In genomic region chr1:42693101-42693715, GRCm38 (mm10) we compare ENCODE assay signal across 8 mouse cellular contexts. TPM values are rescaled to one million over a fixed set of nuclear protein-coding genes. Genes with fewer than 3 reads are reported as not detected.
DNase-seq lines count a peak whose midpoint lies in the region; ATAC-seq lines count a peak whose summit lies in the region.

No protein-coding gene starts in this region.

- peaks cover 90% of the 10 kb centered on the region for H3K27me3 ChIP-seq in kidney, embryonic 14.5 days (ENCODE audit: control insufficient read depth, insufficient read depth, low read length)
- peaks cover 97% of the 10 kb centered on the region for H3K27me3 ChIP-seq in embryonic facial prominence, embryonic 10.5 days (replicated peaks; ENCODE audit: low read depth, poor library complexity, severe bottlenecking)
- H3K27me3 ChIP-seq in hindbrain, embryonic 11.5 days (ENCODE audit: control insufficient read depth, insufficient read depth, low read length) = peaks cover 2% of the 10 kb centered on the region; the same call in 1 of the 2 replicates
- no peaks in the 10 kb centered on the region for H3K27me3 ChIP-seq in midbrain, embryonic 12.5 days

- under 1% methylated on average over 21 of the region's 21 CpGs for WGBS in kidney, embryonic 14.5 days
- WGBS in embryonic facial prominence, embryonic 10.5 days = 0% methylated on average over 21 of the region's 21 CpGs
- under 1% methylated on average over 21 of the region's 21 CpGs for WGBS in hindbrain, embryonic 11.5 days
- 1% methylated on average over 21 of the region's 21 CpGs for WGBS in midbrain, embryonic 12.5 days

- no peaks in the 10 kb centered on the region for H3K9me3 ChIP-seq in kidney, embryonic 14.5 days (ENCODE audit: control insufficient read depth, low read length)
- H3K9me3 ChIP-seq in embryonic facial prominence, embryonic 10.5 days = no peaks in the 10 kb centered on the region
- H3K9me3 ChIP-seq in hindbrain, embryonic 11.5 days (ENCODE audit: control insufficient read depth, low read length) = no peaks in the 10 kb centered on the region
- no peaks in the 10 kb centered on the region for H3K9me3 ChIP-seq in midbrain, embryonic 12.5 days

- peak overlapping the region; percentile 38 for H3K9ac ChIP-seq in kidney, embryonic 14.5 days (ENCODE audit: low read depth, low read length)
- H3K9ac ChIP-seq in hindbrain, embryonic 11.5 days (ENCODE audit: low read depth, low read length) = peak overlapping the region; percentile 88
- peak overlapping the region; percentile 87 for H3K9ac ChIP-seq in midbrain, embryonic 12.5 days (replicated peaks)

- no peak for ATAC-seq in kidney, embryonic 14.5 days (ENCODE audit: low FRiP score, low TSS enrichment)
- ATAC-seq in hindbrain, embryonic 11.5 days (ENCODE audit: low FRiP score) = no peak
- peak; percentile 1; the same call in 1 of the 2 replicates for ATAC-seq in midbrain, embryonic 12.5 days (ENCODE audit: low FRiP score, low read depth)

- DNase-seq in kidney, adult 8-10 months = no peak
- DNase-seq in embryonic facial prominence, embryonic 10.5 days (ENCODE audit: low spot score) = peak; percentile 39
- DNase-seq in hindbrain, embryonic 11.5 days (ENCODE audit: low spot score) = peak; percentile 77
- no peak for DNase-seq in adrenal gland, adult 18-20 months (ENCODE audit: low spot score in 2 of 2)
- no peak for DNase-seq in thymus, postnatal 10 days (ENCODE audit: low spot score in 2 of 2)
- DNase-seq in thymus, postnatal 36 days = no peak

- peak overlapping the region; percentile 40 for H3K4me2 ChIP-seq in kidney, embryonic 14.5 days (replicated peaks; ENCODE audit: low read depth, low read length)
- peak overlapping the region; percentile 48 for H3K4me2 ChIP-seq in hindbrain, embryonic 11.5 days (replicated peaks; ENCODE audit: low read depth, low read length)
- H3K4me2 ChIP-seq in midbrain, embryonic 12.5 days (replicated peaks) = peak overlapping the region; percentile 97

- H3K4me3 ChIP-seq in kidney, embryonic 14.5 days (ENCODE audit: low read length) = peak overlapping the region; percentile 59
- peak overlapping the region; percentile 74 for H3K4me3 ChIP-seq in embryonic facial prominence, embryonic 10.5 days
- peak overlapping the region; percentile 99 for H3K4me3 ChIP-seq in hindbrain, embryonic 11.5 days (ENCODE audit: low read depth, low read length)
- peak overlapping the region; percentile 99 for H3K4me3 ChIP-seq in midbrain, embryonic 12.5 days

- H3K4me1 ChIP-seq in kidney, embryonic 14.5 days (ENCODE audit: control insufficient read depth, insufficient read depth, low read length) = no peaks in the 10 kb centered on the region
- peaks cover 37% of the 10 kb centered on the region for H3K4me1 ChIP-seq in embryonic facial prominence, embryonic 10.5 days
- peaks cover 2% of the 10 kb centered on the region; the same call in 1 of the 2 replicates for H3K4me1 ChIP-seq in hindbrain, embryonic 11.5 days (replicated peaks; ENCODE audit: control insufficient read depth, insufficient read depth, low read length)
- peaks cover 20% of the 10 kb centered on the region for H3K4me1 ChIP-seq in midbrain, embryonic 12.5 days

- H3K36me3 ChIP-seq in kidney, embryonic 14.5 days (ENCODE audit: control insufficient read depth, insufficient read depth, low read length) = no peaks in the 10 kb centered on the region
- peaks cover 9% of the 10 kb centered on the region for H3K36me3 ChIP-seq in embryonic facial prominence, embryonic 10.5 days (replicated peaks)
- peaks cover 3% of the 10 kb centered on the region; the same call in 1 of the 2 replicates for H3K36me3 ChIP-seq in hindbrain, embryonic 11.5 days (ENCODE audit: control insufficient read depth, insufficient read depth, low read length)
- H3K36me3 ChIP-seq in midbrain, embryonic 12.5 days = peaks cover 10% of the 10 kb centered on the region

- peak overlapping the region; percentile 83 for H3K27ac ChIP-seq in kidney, embryonic 14.5 days (ENCODE audit: low read depth, low read length)
- H3K27ac ChIP-seq in embryonic facial prominence, embryonic 10.5 days (replicated peaks) = peak overlapping the region; percentile 93
- H3K27ac ChIP-seq in hindbrain, embryonic 11.5 days (ENCODE audit: low read depth, low read length) = peak overlapping the region; percentile 99
- H3K27ac ChIP-seq in midbrain, embryonic 12.5 days (replicated peaks) = peak overlapping the region; percentile 100

RNA-seq across cellular contexts. Expression of gene Pou3f3, which starts 2.4 kb away (rescaled TPM):
- polyA plus RNA-seq in kidney, embryonic 14.5 days (2014; fragmentation: Nextera tagmentation; extraction: Ambion mirVana) = 8.5 and 8.8 TPM in 2 replicates
- polyA plus RNA-seq in embryonic facial prominence, embryonic 10.5 days (2016; fragmentation: Nextera tagmentation; extraction: Ambion mirVana) = 6.8 and 7.5 TPM in 2 replicates
- polyA plus RNA-seq in hindbrain, embryonic 11.5 days (2014; fragmentation: Nextera tagmentation; extraction: Ambion mirVana) = 20.7 and 22.3 TPM in 2 replicates
- polyA plus RNA-seq in midbrain, embryonic 12.5 days (2016; fragmentation: Nextera tagmentation; extraction: Ambion mirVana) = 36.3 and 37.6 TPM in 2 replicates
- not detected for total RNA-seq in adrenal gland, adult 18-20 months (2021)

Comparison
In these comparisons a context has a peak if more than half of its experiments do, and no peak if none do; other contexts are left out.
1. H3K4me2 ChIP-seq: peak in every context shown above with its lines; median percentile 97 in midbrain, embryonic 12.5 days; 48 in hindbrain, embryonic 11.5 days; 40 in kidney, embryonic 14.5 days.
2. H3K9ac ChIP-seq: peak in every context shown above with its lines; median percentile 88 in hindbrain, embryonic 11.5 days; 87 in midbrain, embryonic 12.5 days; 38 in kidney, embryonic 14.5 days.
3. DNase-seq: peak in embryonic facial prominence, embryonic 10.5 days (single experiment) and hindbrain, embryonic 11.5 days (single experiment); none in kidney, adult 8-10 months (0 of 2), adrenal gland, adult 18-20 months (0 of 2), thymus, postnatal 10 days (0 of 2) and thymus, postnatal 36 days (0 of 2).
4. Peak in every context shown above with its lines, with median percentiles within 50 percentile points of each other: H3K27ac ChIP-seq and H3K4me3 ChIP-seq.